Mouse (Mus musculus): ENCODE data around the gene Cav2.

GRCm38 (mm10) chr6:17241013-17241412 lies 40.0 kb upstream of the Cav2 start:
- TF ChIP-seq CTCF (IDR thresholded peaks at IDR 0.05; ENCODE audit: borderline replicate concordance, extremely low read depth, insufficient read depth, insufficient read length) (no peak), POLR2A (IDR thresholded peaks at IDR 0.05; ENCODE audit: borderline replicate concordance, extremely low read depth, insufficient read depth, insufficient read length, poor library complexity, severe bottlenecking) (no peak)

Data from brain, embryonic 14.5 days (tissue).